Mouse (Mus musculus) inflammation-experienced regulatory T-cells, adult 6 months (primary cell): ENCODE results near the gene Muc20. TPM values are rescaled to one million over a fixed set of nuclear protein-coding genes. Genes with fewer than 3 reads are reported as not detected.

Source experiments
- ATAC-seq: one replicate; pipeline ENCODE4 v1.8.0; 2017
- polyA plus RNA-seq, 3 experiments: library from polyadenylated mRNA; unstranded; fragments of 100-300 nt; shearing (Covaris generic); gene quantifications; one replicate each; pipeline ENCODE4 v1.2.1; 2017

Muc20 gene
- polyA plus RNA-seq, 3 experiments from 2014 or later: 2.3 TPM; not detected in 2

DNA sequence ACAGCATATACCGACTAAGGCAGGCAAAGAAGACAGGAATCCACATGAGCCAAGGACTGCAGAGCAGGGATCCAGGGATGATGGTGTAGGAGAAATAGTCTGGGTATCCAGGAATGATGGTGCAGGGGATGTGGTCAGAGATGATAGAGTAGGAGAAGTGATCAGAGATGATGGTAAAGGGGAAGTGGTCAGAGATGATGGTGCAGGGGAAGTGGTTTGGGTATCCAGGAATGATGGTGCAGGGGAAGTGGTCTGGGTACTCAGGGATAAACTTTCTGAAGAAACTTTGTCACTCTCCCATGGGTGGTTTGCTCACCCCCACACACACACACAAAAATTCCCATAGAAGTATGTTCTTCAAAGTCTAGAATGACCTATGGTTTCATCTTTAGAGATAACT lies 2.1 kb downstream of the Muc20 start:
- no peak for ATAC-seq

DNA sequence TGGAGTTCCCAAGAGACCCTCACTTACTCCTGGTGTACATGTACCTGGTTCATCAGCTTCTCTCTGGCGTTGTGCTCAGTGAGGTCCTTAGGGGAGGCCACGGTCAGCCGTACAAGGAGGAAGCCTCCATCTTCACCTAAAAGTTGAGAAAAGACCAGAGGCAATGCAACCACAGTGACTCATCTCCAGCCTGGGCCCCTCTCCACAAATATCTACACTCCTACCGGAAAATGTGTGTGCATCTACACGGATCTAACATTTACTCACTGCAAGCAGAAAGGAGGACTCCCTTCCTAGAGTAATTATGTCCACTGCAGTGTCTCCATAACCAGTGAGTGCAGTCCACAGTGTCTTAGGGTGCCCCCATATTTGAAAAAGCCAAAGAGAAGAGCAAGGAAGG lies 7.2 kb downstream of the Muc20 start:
- ATAC-seq: no peak

DNA sequence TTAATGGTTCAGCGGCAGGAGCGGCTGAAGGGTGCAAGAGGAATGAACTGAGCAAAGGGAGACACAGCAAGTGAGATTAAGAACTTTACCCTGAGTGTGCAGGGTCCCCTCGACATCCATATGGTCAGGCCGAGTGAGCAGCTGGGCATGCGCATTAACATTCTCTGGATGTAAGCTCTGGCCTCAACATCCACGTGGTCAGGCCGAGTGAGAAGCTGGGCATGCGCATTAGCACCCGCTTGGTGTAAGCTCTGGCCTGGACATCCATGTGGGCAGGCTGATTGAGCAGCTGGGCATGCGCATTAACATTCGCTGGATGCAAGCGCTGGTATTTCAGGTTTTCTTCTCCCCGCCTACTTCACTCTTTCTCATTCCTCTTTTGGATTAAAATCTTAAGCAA lies 12.4 kb downstream of the Muc20 start:
- no peak for ATAC-seq

DNA sequence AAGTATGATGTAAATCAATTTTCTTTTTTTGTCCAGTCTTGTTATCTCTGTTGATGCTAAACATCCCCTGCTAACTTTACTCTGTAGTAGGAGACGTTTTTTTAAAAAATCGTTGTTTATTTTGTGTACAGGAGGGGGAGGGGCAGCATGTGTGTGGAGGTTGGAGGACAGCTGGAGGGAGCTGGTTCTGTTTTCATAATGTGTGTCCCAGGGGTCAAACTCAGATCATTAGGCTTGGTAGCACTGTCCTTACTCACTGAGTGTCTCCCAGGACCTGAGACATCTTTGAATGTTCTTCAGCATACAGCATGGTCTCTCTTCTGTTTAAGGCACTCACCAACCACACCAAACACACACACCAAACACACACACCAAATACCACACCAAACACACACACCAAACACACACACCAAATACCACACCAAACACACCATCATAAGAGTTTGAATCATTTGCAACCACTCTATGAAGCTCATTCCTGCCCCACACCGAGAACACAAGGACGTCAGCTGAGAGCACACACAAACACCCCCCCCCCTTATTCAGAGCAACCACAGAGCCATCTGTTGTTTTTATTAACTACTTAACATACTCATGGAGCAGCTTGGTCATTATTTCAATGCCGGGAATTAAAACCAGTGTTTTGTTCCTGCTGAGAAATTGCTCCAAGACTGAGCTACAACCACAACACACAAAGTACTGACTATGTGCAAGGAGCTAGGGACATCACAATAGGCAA lies 13.7 kb downstream of the Muc20 start:
- ATAC-seq: no peak

DNA sequence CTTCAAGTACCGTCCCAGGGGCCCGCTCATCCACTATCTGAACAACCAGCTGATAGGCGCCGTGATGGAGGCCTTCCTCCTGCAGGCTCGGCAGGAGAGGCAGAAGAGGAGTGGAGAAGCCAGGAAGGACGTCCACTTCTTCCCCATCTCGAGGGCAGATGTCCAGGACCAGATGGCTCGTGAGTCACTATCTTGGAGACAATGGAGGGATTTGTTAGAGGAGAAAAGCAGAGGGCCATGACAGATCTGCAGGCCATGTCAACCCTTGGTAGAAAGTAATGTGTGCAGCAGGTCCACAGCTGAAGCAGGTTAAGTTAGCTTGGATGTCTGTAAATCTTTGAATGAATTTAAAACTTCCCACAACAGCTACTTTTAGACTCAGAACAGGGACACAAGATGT lies 18.3 kb downstream of the Muc20 start:
- no peak for ATAC-seq

DNA sequence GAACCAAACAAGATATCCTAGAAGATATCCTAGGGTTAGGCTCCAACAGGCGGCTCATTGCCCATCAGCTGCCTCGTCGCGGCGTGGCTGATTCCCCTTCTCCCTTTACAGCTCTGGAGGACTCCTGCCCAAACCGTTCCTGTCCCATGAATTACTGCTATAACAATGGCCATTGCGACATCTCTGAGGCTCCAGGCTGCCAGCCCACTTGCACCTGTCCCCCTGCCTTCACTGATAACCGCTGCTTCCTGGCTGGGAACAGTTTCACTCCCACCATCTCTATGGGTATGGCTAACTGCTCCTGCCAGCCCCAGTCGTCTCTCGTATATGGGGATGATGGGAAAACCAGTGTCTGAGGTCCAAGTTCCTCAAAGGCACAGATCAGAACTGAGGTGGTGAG lies 20.6 kb downstream of the Muc20 start:
- no peak for ATAC-seq

DNA sequence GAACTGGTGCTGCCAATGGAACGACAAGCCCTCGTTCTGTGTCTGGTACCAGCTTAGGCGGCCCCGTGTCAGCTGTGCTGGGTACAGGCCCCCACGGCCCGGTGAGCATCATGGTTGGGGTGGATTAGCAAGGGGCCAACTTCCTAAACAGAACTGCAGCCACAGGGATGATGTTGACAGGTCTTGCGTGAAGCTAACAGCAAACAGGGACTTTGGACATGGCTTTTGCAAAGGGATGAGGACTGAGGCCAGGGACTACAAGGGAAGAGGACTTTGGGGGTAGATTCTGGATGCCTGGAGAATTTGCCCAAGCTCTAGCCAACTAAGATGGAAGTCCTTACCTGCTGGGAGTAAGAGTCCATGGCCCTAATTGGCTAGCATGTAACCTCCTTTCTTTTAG lies 30.3 kb downstream of the Muc20 start:
- no peak for ATAC-seq

DNA sequence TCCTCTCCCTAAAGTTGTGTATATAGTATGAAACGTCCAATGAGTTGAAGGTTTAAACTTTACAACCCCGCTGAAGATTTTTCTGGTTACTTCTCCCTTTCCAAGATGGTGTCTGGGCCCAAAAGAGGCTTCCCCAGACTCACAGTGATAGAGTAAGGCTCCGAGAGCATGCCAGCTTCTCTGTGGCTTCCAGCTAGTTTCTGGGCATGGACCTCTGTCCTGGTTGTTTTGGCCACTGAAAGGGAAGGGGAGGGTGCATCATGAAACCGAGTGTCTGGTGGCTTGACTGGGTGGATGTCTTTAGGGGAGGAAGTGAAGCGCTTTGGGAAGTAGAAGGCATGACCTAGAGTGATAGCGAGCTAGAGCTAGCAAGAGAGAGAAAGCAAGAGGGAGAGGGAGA lies 32.3 kb downstream of the Muc20 start:
- ATAC-seq: no peak

DNA sequence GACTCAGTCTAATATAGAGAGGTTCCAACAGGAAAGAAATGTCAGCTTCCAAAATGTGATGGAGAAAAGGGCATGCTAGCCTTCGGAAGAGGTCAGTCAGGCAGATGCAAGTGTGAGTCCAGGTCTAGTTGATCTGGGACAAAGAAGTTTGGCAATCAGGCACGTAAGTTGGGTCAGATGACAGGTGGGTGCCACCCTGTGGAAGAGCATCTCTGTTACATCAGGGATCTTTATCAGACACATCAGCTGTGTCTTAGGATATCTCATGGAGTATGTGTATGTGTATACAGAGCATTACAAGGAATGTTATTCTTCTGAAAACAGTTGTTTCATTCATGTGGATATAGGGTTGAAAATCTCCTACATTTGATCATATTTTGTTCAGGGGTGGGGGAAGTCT lies 32.7 kb downstream of the Muc20 start:
- no peak for ATAC-seq

DNA sequence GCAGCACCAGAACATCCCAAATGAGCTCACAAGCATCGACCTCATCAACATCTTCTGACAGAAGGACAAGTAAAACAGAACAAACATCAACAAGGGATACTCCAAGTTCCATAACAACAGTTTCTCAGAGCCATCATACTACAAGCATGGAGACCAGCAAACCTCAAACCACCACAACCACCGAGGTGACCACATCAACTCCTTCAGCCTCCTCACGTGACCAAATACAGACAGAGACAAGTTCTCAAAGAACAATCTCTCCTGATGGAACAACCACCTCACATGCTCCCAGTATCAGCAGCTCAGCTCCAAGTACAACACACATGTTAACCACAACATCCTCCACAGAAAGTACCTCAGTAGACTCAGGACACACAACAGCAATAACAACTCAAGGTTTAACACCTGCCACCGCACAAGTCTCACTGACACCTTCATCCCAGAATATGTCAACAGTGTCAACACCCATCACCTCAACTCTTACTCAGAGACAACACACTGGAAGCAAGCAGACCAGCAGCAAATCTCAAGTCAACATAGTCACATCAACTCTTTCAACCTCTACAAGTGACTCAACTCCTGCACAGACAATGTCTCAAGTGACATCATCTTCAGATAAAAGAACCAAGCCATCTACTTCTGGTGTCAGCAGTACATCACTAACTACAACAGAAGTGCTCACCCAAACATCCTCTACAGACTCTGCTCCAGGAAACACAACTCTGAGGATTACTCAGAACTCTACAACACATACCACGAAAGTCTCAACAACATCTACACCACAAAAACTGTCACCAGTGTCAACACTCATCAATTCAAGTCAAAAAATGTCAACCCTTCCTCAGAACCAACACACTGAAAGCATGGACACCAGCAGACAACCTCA lies 46.8 kb downstream of the Muc20 start:
- peak; percentile 94 for ATAC-seq

DNA sequence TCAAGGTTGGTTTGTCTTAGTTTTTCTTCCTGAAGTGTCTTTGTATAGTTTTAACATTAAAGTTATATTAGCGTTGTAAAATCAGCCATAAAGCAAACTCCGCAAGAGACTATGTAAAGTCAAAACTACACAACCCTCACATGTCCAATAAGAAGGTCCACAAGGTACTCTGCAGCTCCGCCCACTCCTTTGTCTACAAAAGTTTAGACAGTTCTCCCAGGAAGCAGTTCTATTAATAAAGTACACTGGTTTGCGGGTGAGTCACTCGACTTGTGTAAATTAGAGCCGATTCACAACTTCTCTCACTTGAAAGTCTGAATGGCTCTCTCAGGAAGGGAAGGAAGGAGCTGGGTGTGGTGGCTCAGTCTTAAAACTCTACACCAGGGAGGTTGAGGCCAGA lies 51.4 kb downstream of the Muc20 start:
- ATAC-seq: no peak

DNA sequence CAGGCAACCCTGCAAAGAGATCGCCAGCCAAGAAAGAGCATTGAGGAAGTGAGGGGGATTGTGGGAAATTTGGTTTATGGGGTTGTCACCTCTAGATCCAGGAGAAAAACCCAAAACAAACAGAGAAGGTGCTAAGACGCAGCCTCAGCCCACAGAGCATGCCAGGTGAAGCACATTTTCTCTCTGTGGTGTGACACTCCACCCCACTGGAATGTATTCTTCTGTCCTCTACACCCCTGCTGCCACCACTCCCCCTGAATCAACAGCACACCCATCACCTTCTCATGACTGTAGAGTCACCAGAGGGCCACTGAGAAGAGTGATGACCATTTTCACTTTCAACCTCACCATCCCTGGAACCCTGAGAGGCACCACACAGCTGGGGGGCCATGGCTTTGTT lies 54.5 kb downstream of the Muc20 start:
- ATAC-seq: no peak

DNA sequence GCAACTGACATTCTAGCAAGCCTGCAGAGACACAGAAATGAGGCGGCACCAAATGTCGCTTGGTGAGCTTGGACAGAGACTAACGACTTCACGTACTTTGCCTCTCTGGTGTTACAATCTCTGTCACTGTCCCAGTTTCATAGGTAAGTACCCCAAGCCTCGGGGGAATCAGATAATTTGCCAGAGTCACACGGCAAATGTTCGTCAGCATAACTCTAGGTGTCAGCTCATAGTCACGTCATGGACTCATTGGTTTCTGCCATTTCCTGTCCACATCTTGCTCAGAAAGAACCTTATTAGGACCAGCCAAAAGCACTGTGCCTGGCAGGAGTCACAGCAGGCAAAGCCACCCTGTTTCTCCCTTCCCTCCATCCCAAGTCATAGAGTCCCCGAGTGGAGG lies 55.9 kb downstream of the Muc20 start:
- ATAC-seq: no peak

DNA sequence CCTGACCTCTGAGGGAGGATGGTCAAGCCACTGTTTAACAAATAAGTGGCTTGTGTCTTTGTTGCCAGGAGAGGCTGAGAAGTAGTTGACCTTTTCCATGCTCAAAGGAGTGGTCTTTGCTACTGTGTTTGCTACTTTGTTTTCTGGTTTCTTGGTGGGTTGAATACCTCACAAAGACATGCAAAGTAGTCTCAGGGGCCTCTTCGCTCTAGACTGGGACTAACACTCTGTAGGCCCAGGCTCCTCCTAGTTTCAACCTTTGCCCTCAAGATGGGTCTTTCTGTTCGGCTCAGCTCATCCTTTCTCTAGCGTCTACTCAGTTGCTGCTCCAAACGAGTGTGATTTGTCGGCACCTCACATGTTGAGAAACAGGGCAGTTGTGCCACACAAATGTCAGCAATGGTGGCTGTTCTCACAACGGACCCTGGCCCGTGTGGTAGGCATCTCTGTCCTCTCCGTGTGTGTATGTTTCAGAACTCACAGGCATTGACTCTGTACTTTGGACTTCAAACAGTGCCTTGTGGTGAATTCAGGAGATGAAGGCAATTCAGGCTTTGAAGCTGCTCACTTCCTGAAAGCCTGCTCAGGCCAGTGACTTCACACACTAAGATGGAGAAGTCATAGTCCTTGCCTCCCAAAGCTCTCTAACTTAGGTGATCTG lies 57.1 kb downstream of the Muc20 start:
- ATAC-seq: no peak

DNA sequence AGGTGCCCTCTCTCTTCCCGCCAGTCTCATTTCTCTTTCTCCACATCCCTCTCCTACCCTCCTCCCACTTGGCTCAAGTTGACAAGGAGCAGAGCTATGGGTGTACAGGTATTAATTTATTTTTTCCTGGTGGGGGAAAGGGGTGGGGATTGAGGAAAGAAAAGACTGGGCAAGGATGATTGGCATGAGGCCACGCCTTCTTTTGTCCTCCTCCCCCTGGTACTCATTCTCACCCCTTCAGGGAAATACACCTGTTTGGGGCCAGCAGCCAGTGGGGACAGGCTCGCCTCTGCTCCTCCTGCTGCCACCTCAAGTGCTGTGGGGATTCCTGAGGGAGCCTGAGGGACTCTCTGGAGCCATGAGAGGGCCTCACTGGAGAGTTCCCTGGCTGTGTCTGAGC lies 61.2 kb downstream of the Muc20 start:
- ATAC-seq: no peak

DNA sequence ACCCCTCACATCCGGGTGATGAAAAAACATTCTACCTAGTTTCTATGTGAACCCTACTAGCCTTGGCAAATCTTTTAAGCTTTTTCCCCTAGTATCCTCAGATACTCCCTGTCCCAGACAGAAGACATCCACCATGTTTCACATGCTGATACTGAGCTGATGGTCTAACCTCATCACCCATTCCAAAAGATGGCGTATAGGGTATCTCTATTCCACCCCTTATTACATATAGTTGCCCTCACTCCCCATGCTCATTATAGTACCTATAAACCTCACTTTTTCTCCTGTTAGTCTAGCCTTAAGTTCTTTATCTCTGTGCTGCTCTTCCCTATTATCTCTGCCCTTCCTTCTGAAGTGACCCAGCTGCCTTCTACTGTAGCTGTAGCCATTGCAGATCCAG lies 61.6 kb downstream of the Muc20 start, which contains the start of gene Muc4:
TSS of gene Muc4 (plus strand) at position 301 of the 400 bp plus-strand sequence.
- no peak for ATAC-seq

DNA sequence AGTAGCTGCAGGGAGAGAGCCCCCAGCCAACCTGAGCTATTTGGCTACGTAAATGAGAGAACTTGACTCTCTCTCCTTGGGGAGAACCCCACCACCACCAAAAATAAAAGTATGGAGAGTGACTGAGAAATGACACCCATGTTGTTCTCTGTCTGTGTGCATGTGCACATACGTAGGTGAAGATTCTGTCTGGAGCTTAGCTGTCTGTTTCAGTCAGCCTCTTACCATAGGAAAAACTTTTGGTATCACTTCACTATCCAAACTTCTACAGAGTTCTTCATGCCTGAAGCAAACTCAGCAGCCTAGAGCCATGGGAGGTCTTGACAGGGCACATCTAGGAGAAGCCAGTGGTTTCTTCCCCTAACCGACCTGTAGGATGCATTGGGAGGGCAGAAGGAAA lies 64.0 kb downstream of the Muc20 start:
- ATAC-seq: no peak

DNA sequence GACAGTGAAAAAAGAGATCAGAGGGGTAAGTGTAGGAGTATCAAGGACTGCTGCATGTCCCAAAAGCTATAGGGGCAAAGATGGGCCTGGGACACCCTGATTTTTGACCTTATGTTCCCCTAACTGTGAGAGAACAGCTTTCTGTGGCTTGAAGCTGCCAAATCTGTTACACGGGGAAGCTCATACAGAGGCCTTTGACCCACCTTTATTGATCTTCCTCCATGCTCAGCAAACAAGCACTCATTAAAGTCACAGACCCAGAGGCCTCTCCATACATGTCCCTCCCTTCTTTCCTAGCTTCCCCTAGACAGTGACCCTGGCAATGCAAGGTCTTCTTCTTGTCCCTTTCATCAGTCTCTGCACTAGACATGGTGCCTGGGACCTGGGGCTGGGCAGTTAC lies 68.5 kb downstream of the Muc20 start:
- ATAC-seq: no peak

DNA sequence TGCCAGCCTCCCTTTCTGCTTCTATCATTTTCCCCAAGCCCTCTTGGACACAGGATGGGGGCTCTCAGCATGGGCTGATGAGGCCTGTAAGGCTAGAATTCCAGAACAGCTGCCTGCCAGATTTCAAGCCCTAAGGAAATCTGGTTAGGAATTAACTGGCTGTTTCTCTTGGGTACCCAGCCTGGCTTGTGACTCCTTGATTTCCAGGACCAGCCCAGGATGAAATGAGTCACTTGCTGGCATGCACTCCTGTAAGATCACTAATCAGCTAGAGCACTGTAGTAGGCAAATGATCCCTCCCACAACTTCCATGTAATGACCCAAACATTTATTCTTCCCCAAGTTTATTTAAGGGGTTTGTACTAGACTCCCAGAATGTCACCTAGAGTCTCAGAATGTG lies 69.0 kb downstream of the Muc20 start:
- ATAC-seq: no peak
